ENCODE assay signal across 8 mouse cellular contexts in the genomic region with DNA sequence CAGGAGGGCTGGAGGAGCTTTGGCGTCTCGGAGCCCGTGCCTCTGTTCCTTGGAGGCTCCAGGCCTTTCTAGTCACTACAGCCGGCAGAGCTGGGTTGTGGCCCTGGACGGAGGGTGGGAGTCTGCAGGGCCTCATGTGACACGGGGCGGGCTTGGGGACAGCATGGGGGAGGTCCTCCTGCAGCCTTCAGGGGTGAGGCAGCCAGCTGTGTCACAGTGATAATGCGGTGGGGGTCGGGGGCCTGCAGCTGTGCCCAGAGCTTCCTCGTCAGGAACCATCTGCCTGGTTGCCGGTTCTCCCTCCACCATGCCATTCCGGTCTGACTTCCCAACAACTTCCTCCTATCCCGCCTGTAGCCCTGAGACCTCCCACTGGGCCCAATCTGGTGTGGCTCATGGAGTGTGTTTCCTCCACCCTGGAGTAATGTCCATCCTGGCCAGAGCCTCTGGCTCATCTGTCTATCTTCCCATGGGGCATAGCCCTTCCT. TPM values are rescaled to one million over a fixed set of nuclear protein-coding genes. Genes with fewer than 3 reads are reported as not detected.
DNase-seq lines count a peak whose midpoint lies in the region; ATAC-seq lines count a peak whose summit lies in the region.
"Had no signal": no experiment of that assay in that cellular context is flagged by ENCODE, and none has a peak within 500 bp of the region (broad histone marks: within the 10 kb centered on the region; RNA-seq: fewer than 3 reads in every experiment).

Gene Cbfa2t3 (minus strand): TSS at position 105 of the 488 bp plus-strand sequence.

- H3K4me1 ChIP-seq in kidney, embryonic 14.5 days (ENCODE audit: control insufficient read depth, insufficient read depth, low read length), result no peaks in the 10 kb centered on the region
- peaks cover 96% of the 10 kb centered on the region for H3K4me1 ChIP-seq in liver, embryonic 15.5 days (replicated peaks)

- peak within 1 kb of the TSS; percentile 18; the same call in 1 of the 2 replicates for H3K9ac ChIP-seq in kidney, embryonic 14.5 days (ENCODE audit: low read depth, low read length)
- H3K9ac ChIP-seq in liver, embryonic 15.5 days, result peak within 1 kb of the TSS; percentile 51
- H3K9ac ChIP-seq: embryonic facial prominence, embryonic 12.5 days had no signal

- peak within 1 kb of the TSS; percentile 12; the same call in 1 of the 2 replicates for H3K4me3 ChIP-seq in kidney, embryonic 14.5 days (ENCODE audit: low read length)
- peak within 1 kb of the TSS; percentile 56 for H3K4me3 ChIP-seq in liver, embryonic 15.5 days (replicated peaks)
- H3K4me3 ChIP-seq: embryonic facial prominence, embryonic 12.5 days had no signal

- 38% methylated on average over 13 of the region's 13 CpGs for WGBS in kidney, embryonic 14.5 days
- WGBS in liver, embryonic 15.5 days (ENCODE audit: insufficient replicate concordance), result 6% methylated on average over 13 of the region's 13 CpGs

- no peaks in the 10 kb centered on the region for H3K27me3 ChIP-seq in kidney, embryonic 14.5 days (ENCODE audit: control insufficient read depth, insufficient read depth, low read length)
- H3K27me3 ChIP-seq in liver, embryonic 15.5 days, result peaks cover 37% of the 10 kb centered on the region
- H3K27me3 ChIP-seq: embryonic facial prominence, embryonic 12.5 days had no signal

- H3K36me3 ChIP-seq in kidney, embryonic 14.5 days (ENCODE audit: control insufficient read depth, insufficient read depth, low read length), result no peaks in the 10 kb centered on the region
- no peaks in the 10 kb centered on the region for H3K36me3 ChIP-seq in liver, embryonic 15.5 days (replicated peaks)
- H3K36me3 ChIP-seq: embryonic facial prominence, embryonic 12.5 days had no signal

- H3K27ac ChIP-seq in kidney, embryonic 14.5 days (ENCODE audit: low read depth, low read length), result no peak within 1 kb of the TSS
- peak within 1 kb of the TSS; percentile 66 for H3K27ac ChIP-seq in liver, embryonic 15.5 days (replicated peaks)
- H3K27ac ChIP-seq: embryonic facial prominence, embryonic 12.5 days had no signal

- 0 out of 2 replicates have a peak, but pooled peaks have one; percentile 52 for ATAC-seq in kidney, embryonic 14.5 days (ENCODE audit: low FRiP score, low TSS enrichment)
- peak; percentile 72 for ATAC-seq in liver, embryonic 15.5 days (ENCODE audit: insufficient read depth)

- DNase-seq in MEL-GATA-1-ER (ENCODE audit: extremely low read depth, low read depth), result peak; percentile 97
- DNase-seq in adrenal gland, postnatal 4 days (ENCODE audit: low spot score in 2 of 2), result no peak
- DNase-seq in heart, adult 18-20 months, result peak; percentile 57 to 74
- DNase-seq in spleen, postnatal 4 days (ENCODE audit: low spot score in 2 of 2), result peak; percentile 70 to 83
- no peak for DNase-seq in frontal cortex, postnatal 10 days (ENCODE audit: low spot score in 2 of 2)

- H3K9me3 ChIP-seq in kidney, embryonic 14.5 days (ENCODE audit: control insufficient read depth, low read length), result no peaks in the 10 kb centered on the region
- H3K9me3 ChIP-seq in liver, embryonic 15.5 days (replicated peaks), result no peaks in the 10 kb centered on the region
- H3K9me3 ChIP-seq: embryonic facial prominence, embryonic 12.5 days had no signal

- peak within 1 kb of the TSS; percentile 22 for H3K4me2 ChIP-seq in kidney, embryonic 14.5 days (replicated peaks; ENCODE audit: low read depth, low read length)
- peak within 1 kb of the TSS; percentile 71 for H3K4me2 ChIP-seq in liver, embryonic 15.5 days
- H3K4me2 ChIP-seq: embryonic facial prominence, embryonic 12.5 days had no signal

RNA-seq across cellular contexts. Expression of gene Cbfa2t3, which starts in this region (rescaled TPM):
- total RNA-seq in adrenal gland, postnatal 4 days (2021), result 10 to 100 TPM; 11.3 to 12.0 TPM
- total RNA-seq in heart, adult 18-20 months (2021), result 10 to 100 TPM; 18.7 to 20.4 TPM
- 3.6 and 3.7 TPM in 2 replicates for polyA plus RNA-seq in kidney, embryonic 14.5 days (2014; fragmentation: Nextera tagmentation; extraction: Ambion mirVana)
- polyA plus RNA-seq in liver, embryonic 15.5 days (2015; fragmentation: Nextera tagmentation; extraction: Ambion mirVana), result 3.5 and 3.6 TPM in 2 replicates

Comparison
In these comparisons a context has a peak if more than half of its experiments do, and no peak if none do; other contexts are left out.
1. DNase-seq: peak in MEL-GATA-1-ER (single experiment), heart, adult 18-20 months (2 of 2) and spleen, postnatal 4 days (2 of 2); none in adrenal gland, postnatal 4 days (0 of 2) and frontal cortex, postnatal 10 days (0 of 2).